In the genomic region with DNA sequence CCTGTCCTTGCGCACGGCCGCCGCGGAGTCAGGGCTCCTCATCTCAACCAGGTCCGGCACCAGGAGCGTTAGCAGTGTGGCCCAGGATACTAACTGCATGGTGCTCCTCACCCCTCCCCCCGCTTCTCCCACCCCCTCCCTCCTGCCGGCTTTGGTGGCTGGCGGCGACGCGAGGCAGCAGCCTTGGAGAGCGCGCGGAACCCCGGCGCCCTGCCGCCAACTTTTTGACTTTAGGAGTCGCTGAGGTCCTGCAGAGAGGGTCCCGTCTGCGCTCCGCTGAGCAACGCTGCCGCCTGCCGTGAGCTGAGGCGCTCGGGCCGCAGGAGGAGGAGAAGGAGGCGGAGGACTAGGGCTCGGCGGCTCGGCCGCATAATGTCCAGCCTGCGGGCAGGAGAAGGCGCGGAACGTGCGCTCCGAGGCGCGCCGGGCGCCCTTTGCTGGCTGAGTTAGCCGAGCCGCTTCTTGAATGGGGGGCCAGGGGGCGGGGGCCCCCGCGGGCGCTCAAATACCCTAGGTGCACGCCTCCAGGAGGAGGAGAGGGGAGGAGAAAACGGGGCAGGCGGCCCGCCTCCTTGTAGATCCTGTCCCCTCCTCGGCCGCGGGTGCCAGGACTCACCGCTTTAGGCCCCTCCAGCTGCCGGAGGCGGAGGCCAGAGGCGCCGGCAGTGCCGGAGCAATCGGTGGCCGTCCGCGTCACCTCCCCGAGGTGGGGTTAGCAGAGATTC, we compare ENCODE assay signal across 8 mouse cellular contexts. TPM values are rescaled to one million over a fixed set of nuclear protein-coding genes. Genes with fewer than 3 reads are reported as not detected.
DNase-seq lines count a peak whose midpoint lies in the region; ATAC-seq and TF ChIP-seq lines count a peak whose summit lies in the region.

Gene Adamts9 (minus strand): TSS at position 436 of the 725 bp plus-strand sequence.

- H3K4me2 ChIP-seq in forebrain, embryonic 13.5 days: peak within 1 kb of the TSS; percentile 96

- DNase-seq in adrenal gland, postnatal 36 days: peak; percentile 93 to 94
- DNase-seq in heart, postnatal 10 days: peak; percentile 87 to 90
- DNase-seq in kidney, postnatal 36 days: peak; percentile 90 to 95
- DNase-seq in lung, adult 2 months: peak; percentile 83
- peak; percentile 67 for DNase-seq in ovary, postnatal 14 days (ENCODE audit: low spot score)

- no peak for TF ChIP-seq CTCF in E14TG2a.4 (conservative IDR thresholded peaks at IDR 0.05; ENCODE audit: low read length)
- no peak for TF ChIP-seq CTCF in lung, adult 2 months (IDR thresholded peaks at IDR 0.05; ENCODE audit: insufficient read depth, low read length)

- peak within 1 kb of the TSS; percentile 84 for H3K4me3 ChIP-seq in E14TG2a.4 (replicated peaks; ENCODE audit: low read length)
- H3K4me3 ChIP-seq in forebrain, embryonic 13.5 days: peak within 1 kb of the TSS; percentile 58
- H3K4me3 ChIP-seq in lung, adult 2 months (replicated peaks; ENCODE audit: extremely low read depth, low read depth, low read length): peak within 1 kb of the TSS; percentile 92

- H3K9ac ChIP-seq in forebrain, embryonic 13.5 days: peak within 1 kb of the TSS; percentile 68

- H3K9me3 ChIP-seq in E14TG2a.4 (ENCODE audit: low read length): peaks cover 6% of the 10 kb centered on the region
- H3K9me3 ChIP-seq in forebrain, embryonic 13.5 days (replicated peaks): peaks cover 6% of the 10 kb centered on the region; the same call in 1 of the 2 replicates

- ATAC-seq in forebrain, embryonic 13.5 days: peak; percentile 72
- no peak for ATAC-seq in erythroid progenitor cell, adult 5-6 weeks (replicated peaks; ENCODE audit: low FRiP score, poor library complexity, severe bottlenecking)

- no peaks in the 10 kb centered on the region for H3K36me3 ChIP-seq in E14TG2a.4 (ENCODE audit: insufficient read depth, low read length)
- no peaks in the 10 kb centered on the region for H3K36me3 ChIP-seq in forebrain, embryonic 13.5 days (ENCODE audit: poor library complexity, severe bottlenecking)

- peak; percentile 80; the same call in 1 of the 2 replicates for TF ChIP-seq POLR2A in lung, adult 2 months (IDR thresholded peaks at IDR 0.05; ENCODE audit: borderline replicate concordance, extremely low read depth, low read depth, low read length)

- WGBS in forebrain, embryonic 13.5 days: 0% methylated on average over 53 of the region's 68 CpGs
- WGBS in lung, adult 2 months: under 1% methylated on average over 68 of the region's 68 CpGs

- H3K27ac ChIP-seq in forebrain, embryonic 13.5 days: no peak within 1 kb of the TSS

- intact Hi-C loops in heart, postnatal 10 days (cut with DNase I): loop anchor here (1.0 to 5.0 kb wide), 6 partner anchors 46 to 502 kb away; no protein-coding TSS in a partner anchor

- peaks cover 46% of the 10 kb centered on the region for H3K27me3 ChIP-seq in E14TG2a.4 (ENCODE audit: insufficient read depth, low read length)
- H3K27me3 ChIP-seq in forebrain, embryonic 13.5 days: peaks cover 60% of the 10 kb centered on the region

- H3K4me1 ChIP-seq in E14TG2a.4 (replicated peaks; ENCODE audit: low read depth, low read length): peaks cover 52% of the 10 kb centered on the region
- H3K4me1 ChIP-seq in forebrain, embryonic 13.5 days: peaks cover 43% of the 10 kb centered on the region
- H3K4me1 ChIP-seq in lung, adult 2 months (ENCODE audit: control insufficient read depth, insufficient read depth, low read length): peaks cover 3% of the 10 kb centered on the region

RNA-seq across cellular contexts. Expression of gene Adamts9, which starts in this region (rescaled TPM):
- 10 to 100 TPM; 25.7 to 60.8 TPM for total RNA-seq in adrenal gland, postnatal 36 days (2021)
- polyA plus RNA-seq in forebrain, embryonic 13.5 days (2015; fragmentation: Nextera tagmentation; extraction: Ambion mirVana): 0.89 and 1.4 TPM in 2 replicates
- 10 to 100 TPM; 42.7 to 49.2 TPM for total RNA-seq in heart, postnatal 10 days (2021)
- polyA plus RNA-seq in lung, adult 2 months (2012; rRNA removed): 6.7 and 12.2 TPM in 2 replicates
- total RNA-seq in erythroid progenitor cell, adult 5-6 weeks (2015; ENCODE audit: low replicate concordance): not detected in 2 replicates
- total RNA-seq in erythroid progenitor cell, adult 5-6 weeks (2017; ENCODE audit: low replicate concordance): 0.26 TPM in 1 of 2 replicates, not detected in the other

Comparison
In these comparisons a context has a peak if more than half of its experiments do, and no peak if none do; other contexts are left out.
1. RNA of gene Adamts9 (total RNA-seq): 25.7 to 60.8 TPM in adrenal gland, postnatal 36 days and 42.7 to 49.2 TPM in heart, postnatal 10 days; 0.26 TPM in erythroid progenitor cell, adult 5-6 weeks; every median in the first group is over 10 times any median in the second.
2. Peak in every context shown above with its lines, with median percentiles within 50 percentile points of each other: H3K4me3 ChIP-seq and DNase-seq.